29 mouse cellular contexts compared by ENCODE assay signal in genomic region chr4:141708971-141709370, GRCm38 (mm10). TPM values are rescaled to one million over a fixed set of nuclear protein-coding genes. Genes with fewer than 3 reads are reported as not detected.
A peak's percentile ranks its signal among the peaks of the same experiment; 100 is the strongest.
DNase-seq lines count a peak whose midpoint lies in the region; ATAC-seq and TF ChIP-seq lines count a peak whose summit lies in the region.
"Had no signal": no experiment of that assay in that cellular context is flagged by ENCODE, and none has a peak within 500 bp of the region (broad histone marks: within the 10 kb centered on the region; RNA-seq: fewer than 3 reads in every experiment).

No protein-coding gene starts in this region.

- H3K9ac ChIP-seq in liver, adult 2 months (ENCODE audit: low read depth, low read length), result no peak overlapping the region; the same call in 1 of the 2 replicates
- no peak overlapping the region for H3K9ac ChIP-seq in hindbrain, embryonic 13.5 days
- H3K9ac ChIP-seq: embryonic facial prominence, embryonic 13.5 days; forebrain, embryonic 12.5 days; forebrain, embryonic 15.5 days; heart, embryonic 12.5 days; heart, embryonic 15.5 days; hindbrain, embryonic 14.5 days had no signal

- no peak overlapping the region for H3K4me3 ChIP-seq in liver, adult 2 months (ENCODE audit: insufficient read depth, low read depth, low read length)
- no peak overlapping the region for H3K4me3 ChIP-seq in hindbrain, embryonic 13.5 days
- H3K4me3 ChIP-seq: embryonic facial prominence, embryonic 10.5 days; embryonic facial prominence, embryonic 13.5 days; erythroblast, embryonic 14.5 days; forebrain, embryonic 12.5 days; forebrain, embryonic 15.5 days; heart, embryonic 12.5 days; heart, embryonic 15.5 days; hindbrain, embryonic 10.5 days had no signal

- ATAC-seq in hindbrain, embryonic 13.5 days (ENCODE audit: low FRiP score), result no peak
- ATAC-seq: forebrain, embryonic 15.5 days; hindbrain, postnatal 0 days; inflammation-experienced regulatory T-cells, adult 6 months; intestine, embryonic 16.5 days had no signal

- peaks cover 56% of the 10 kb centered on the region; the same call in 1 of the 2 replicates for H3K79me2 ChIP-seq in liver, adult 2 months (ENCODE audit: control insufficient read depth, insufficient read depth, low read length)

- no peaks in the 10 kb centered on the region for H3K9me3 ChIP-seq in hindbrain, embryonic 13.5 days
- H3K9me3 ChIP-seq: embryonic facial prominence, embryonic 10.5 days; embryonic facial prominence, embryonic 13.5 days; forebrain, embryonic 12.5 days; forebrain, embryonic 15.5 days; heart, embryonic 12.5 days; heart, embryonic 15.5 days; hindbrain, embryonic 10.5 days had no signal

- TF ChIP-seq CTCF in liver, adult 2 months (IDR thresholded peaks at IDR 0.05; ENCODE audit: low read depth, low read length), result no peak

- 53% methylated on average over 2 of the region's 2 CpGs for WGBS in liver, adult 2 months
- WGBS in hindbrain, embryonic 13.5 days, result 96% methylated on average over 2 of the region's 2 CpGs

- peaks cover 39% of the 10 kb centered on the region for H3K4me1 ChIP-seq in liver, adult 2 months (ENCODE audit: control insufficient read depth, insufficient read depth, low read length)
- H3K4me1 ChIP-seq in hindbrain, embryonic 13.5 days (replicated peaks), result no peaks in the 10 kb centered on the region
- H3K4me1 ChIP-seq: embryonic facial prominence, embryonic 13.5 days; forebrain, embryonic 12.5 days; heart, embryonic 12.5 days; heart, embryonic 15.5 days had no signal

- peak; percentile 66 for DNase-seq in liver, adult 2 months (ENCODE audit: extremely low read depth, low read depth, low spot score)
- DNase-seq in liver (no peak), 3134 (ENCODE audit: extremely low read depth, insufficient read length, low spot score) (peak; percentile 36)
- peak; percentile 72 for DNase-seq in Muller cell, postnatal 12 days (ENCODE audit: inconsistent ontology term)
- no peak for DNase-seq in testis, postnatal 14 days (ENCODE audit: low spot score)
- DNase-seq: adrenal gland, adult 8-10 months; adrenal gland, postnatal 25 days; cerebellum, adult 11-12 months; cerebellum, adult 8-10 months; cerebellum, postnatal 10 days; cerebellum, postnatal 36 days; embryo, embryonic 11 days; gastrocnemius, postnatal 25 days; heart, postnatal 10 days; heart, postnatal 36 days had no signal

- peaks cover 96% of the 10 kb centered on the region for H3K36me3 ChIP-seq in liver, adult 2 months (ENCODE audit: control insufficient read depth, insufficient read depth, low read length)
- H3K36me3 ChIP-seq in hindbrain, embryonic 13.5 days, result peaks cover 94% of the 10 kb centered on the region

- no peak overlapping the region for H3K4me2 ChIP-seq in hindbrain, embryonic 13.5 days
- H3K4me2 ChIP-seq: embryonic facial prominence, embryonic 13.5 days; forebrain, embryonic 12.5 days; forebrain, embryonic 15.5 days; heart, embryonic 12.5 days; heart, embryonic 15.5 days; hindbrain, embryonic 14.5 days had no signal

- TF ChIP-seq POLR2A in liver, adult 2 months (IDR thresholded peaks at IDR 0.05; ENCODE audit: extremely low read depth, insufficient read depth, low read length), result no peak

- no peaks in the 10 kb centered on the region for H3K27me3 ChIP-seq in liver, adult 2 months (ENCODE audit: control insufficient read depth, insufficient read depth, low read length)
- H3K27me3 ChIP-seq in hindbrain, embryonic 13.5 days, result no peaks in the 10 kb centered on the region
- H3K27me3 ChIP-seq: embryonic facial prominence, embryonic 13.5 days; forebrain, embryonic 12.5 days; forebrain, embryonic 15.5 days; heart, embryonic 12.5 days; heart, embryonic 15.5 days had no signal

- no peak overlapping the region for H3K27ac ChIP-seq in liver, adult 2 months (replicated peaks; ENCODE audit: insufficient read depth, low read depth, low read length)
- no peak overlapping the region for H3K27ac ChIP-seq in hindbrain, embryonic 13.5 days
- H3K27ac ChIP-seq: embryonic facial prominence, embryonic 10.5 days; embryonic facial prominence, embryonic 13.5 days; forebrain, embryonic 12.5 days; forebrain, embryonic 15.5 days; heart, embryonic 15.5 days; hindbrain, embryonic 10.5 days; hindbrain, embryonic 14.5 days; hindbrain, postnatal 0 days had no signal

RNA-seq across cellular contexts. Expression of gene Ddi2, which starts 14.2 kb away (rescaled TPM):
- 59.2 and 64.0 TPM in 2 replicates for total RNA-seq in liver, adult 2 months (2014; rRNA removed)
- 51.2 and 55.7 TPM in 2 replicates for polyA plus RNA-seq in liver, adult 2 months (2012; rRNA removed)
- 14.9 and 16.0 TPM in 2 replicates for polyA plus RNA-seq in hindbrain, embryonic 13.5 days (2015; fragmentation: Nextera tagmentation; extraction: Ambion mirVana)

RNA-seq across cellular contexts. Expression of gene Rsc1a1, which starts 23.6 kb away (rescaled TPM):
- 16.3 and 30.3 TPM in 2 replicates for total RNA-seq in liver, adult 2 months (2014; rRNA removed)
- polyA plus RNA-seq in liver, adult 2 months (2012; rRNA removed), result 52.0 and 70.9 TPM in 2 replicates
- 0.44 and 2.8 TPM in 2 replicates for polyA plus RNA-seq in hindbrain, embryonic 13.5 days (2015; fragmentation: Nextera tagmentation; extraction: Ambion mirVana)
- total RNA-seq: adrenal gland, postnatal 25 days had no signal
- polyA plus RNA-seq: embryonic facial prominence, embryonic 13.5 days; forebrain, embryonic 15.5 days; heart, embryonic 15.5 days; hindbrain, embryonic 14.5 days; hindbrain, postnatal 0 days; inflammation-experienced regulatory T-cells, adult 6 months; intestine, embryonic 16.5 days had no signal

RNA-seq across cellular contexts. Expression of gene Agmat, which starts 37.5 kb away (rescaled TPM):
- 164 and 180 TPM in 2 replicates for total RNA-seq in liver, adult 2 months (2014; rRNA removed)
- 453 and 487 TPM in 2 replicates for polyA plus RNA-seq in liver, adult 2 months (2012; rRNA removed)
- not detected in 2 replicates for polyA plus RNA-seq in hindbrain, embryonic 13.5 days (2015; fragmentation: Nextera tagmentation; extraction: Ambion mirVana)
- total RNA-seq: gastrocnemius, adult 8-10 months; hindbrain, postnatal 0 days had no signal
- polyA plus RNA-seq: embryonic facial prominence, embryonic 10.5 days; embryonic facial prominence, embryonic 13.5 days; forebrain, embryonic 12.5 days; forebrain, embryonic 15.5 days; hindbrain, embryonic 10.5 days; inflammation-experienced regulatory T-cells, adult 6 months had no signal

RNA-seq across cellular contexts. Expression of gene Plekhm2, which starts 44.3 kb away (rescaled TPM):
- total RNA-seq in liver, adult 2 months (2014; rRNA removed), result 2.7 and 5.0 TPM in 2 replicates
- polyA plus RNA-seq in liver, adult 2 months (2012; rRNA removed), result 11.2 and 13.5 TPM in 2 replicates
- 6.9 and 8.2 TPM in 2 replicates for polyA plus RNA-seq in hindbrain, embryonic 13.5 days (2015; fragmentation: Nextera tagmentation; extraction: Ambion mirVana)

Comparison
In these comparisons a context has a peak if more than half of its experiments do, and no peak if none do; other contexts are left out.
1. DNase-seq: peak in liver, adult 2 months (single experiment), 3134 (single experiment) and Muller cell, postnatal 12 days (single experiment); none in liver (single experiment) and testis, postnatal 14 days (single experiment).
2. RNA of gene Rsc1a1, which starts 23.6 kb away (polyA plus RNA-seq): 52.0 to 70.9 TPM in liver, adult 2 months; 0.44 to 2.8 TPM in hindbrain, embryonic 13.5 days; every median in the first group is over 10 times any median in the second.
3. RNA of gene Agmat, which starts 37.5 kb away (polyA plus RNA-seq): 453 to 487 TPM in liver, adult 2 months; not detected in hindbrain, embryonic 13.5 days; every median in the first group is over 100 times any median in the second.